Mouse (Mus musculus) MEL-GATA-1-ER (cell line): ENCODE results near the gene Ndufs7.
"Not testable (repeated sequence)": the region's sequence is repeated elsewhere in the genome, so short reads cannot be mapped to it uniquely, and the experiment has no call there.

Source experiments
- DNase-seq: peaks from one replicate; pipeline ENCODE4 v3.0.0-alpha.2; 2012; ENCODE audit warnings: low read depth; ENCODE audit errors: extremely low read depth

Ndufs7 gene

DNA sequence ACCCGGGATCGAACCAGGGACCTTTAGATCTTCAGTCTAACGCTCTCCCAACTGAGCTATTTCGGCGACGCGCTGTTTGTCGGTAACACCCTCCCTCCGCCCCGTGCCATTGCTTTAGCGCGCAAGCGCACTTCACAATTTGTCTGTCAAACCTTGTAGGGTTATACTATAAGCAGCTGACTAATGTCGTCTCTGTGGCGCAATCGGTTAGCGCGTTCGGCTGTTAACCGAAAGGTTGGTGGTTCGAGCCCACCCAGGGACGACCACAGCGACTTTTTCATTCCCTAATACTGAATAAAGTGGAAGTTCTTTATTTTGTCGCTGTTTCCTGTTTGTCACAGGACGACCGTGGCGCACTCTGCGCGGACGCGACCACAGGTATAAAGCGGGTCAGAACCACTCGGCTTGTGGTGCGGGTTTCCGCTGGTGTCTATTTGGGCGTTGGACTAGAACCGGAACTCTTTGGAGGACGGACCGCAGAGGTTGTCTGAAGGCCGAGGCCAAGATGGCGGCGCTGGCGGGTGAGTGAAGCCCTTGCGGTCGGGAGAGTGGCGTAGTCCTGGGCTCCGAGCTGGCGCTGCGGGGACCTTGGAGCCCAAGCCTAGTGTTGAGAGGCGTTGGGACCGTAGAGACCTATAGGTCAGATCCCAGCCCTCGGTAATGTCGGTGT is at the start of gene Ndufs7:
Gene Ndufs7 (plus strand): TSS at position 151 of the 670 bp plus-strand sequence.
- peak; percentile 82 for DNase-seq

DNA sequence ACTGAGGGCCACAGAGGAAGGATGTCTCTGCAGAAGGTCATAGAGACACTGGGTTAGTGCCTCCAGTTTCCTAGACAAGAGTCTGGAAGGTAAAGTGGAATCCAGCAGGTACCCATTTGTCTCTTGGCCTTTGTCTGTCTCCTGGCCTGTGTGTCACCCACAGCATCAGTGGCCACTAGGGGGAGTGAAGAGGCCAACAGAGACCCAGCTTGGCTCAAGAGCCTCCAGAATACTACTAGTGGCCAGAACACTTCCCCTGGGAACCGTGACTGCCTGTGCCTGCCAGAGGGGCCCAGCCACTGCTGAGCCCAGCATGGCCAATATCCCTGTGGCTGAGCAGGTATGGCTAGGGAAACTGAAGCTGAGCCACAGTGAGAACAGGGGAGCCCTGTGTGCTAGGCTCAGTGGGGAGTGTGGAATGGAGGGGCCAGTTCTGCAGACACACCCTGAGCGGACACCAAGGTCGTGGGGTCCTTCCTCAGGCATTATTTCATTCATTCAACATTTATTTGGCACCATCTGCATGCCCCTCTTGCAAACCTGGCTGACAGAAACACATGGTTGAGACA is 49.4 kb upstream of the Ndufs7 start:
- peak; percentile 53 for DNase-seq

DNA sequence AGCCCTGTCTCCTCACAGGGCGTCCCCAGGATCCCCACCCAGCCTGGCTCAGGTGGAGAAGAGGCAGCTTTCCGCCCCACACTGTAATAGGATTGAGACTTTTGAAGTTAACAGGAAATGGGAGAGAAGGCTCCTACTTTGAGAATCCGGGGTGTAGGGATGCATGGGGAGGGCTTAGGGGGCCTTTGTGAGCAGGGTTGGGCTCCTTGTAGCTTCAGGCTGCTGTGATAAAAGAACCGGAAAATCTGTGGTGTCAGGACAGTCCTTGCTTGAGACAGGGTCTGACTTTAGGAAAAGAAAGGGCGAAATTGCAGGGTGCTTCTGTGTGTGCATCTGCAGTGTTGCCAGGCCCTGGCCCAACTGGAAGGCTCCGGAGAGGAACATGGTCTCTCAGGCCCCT is 48.4 kb upstream of the Ndufs7 start:
- DNase-seq, result no peak

DNA sequence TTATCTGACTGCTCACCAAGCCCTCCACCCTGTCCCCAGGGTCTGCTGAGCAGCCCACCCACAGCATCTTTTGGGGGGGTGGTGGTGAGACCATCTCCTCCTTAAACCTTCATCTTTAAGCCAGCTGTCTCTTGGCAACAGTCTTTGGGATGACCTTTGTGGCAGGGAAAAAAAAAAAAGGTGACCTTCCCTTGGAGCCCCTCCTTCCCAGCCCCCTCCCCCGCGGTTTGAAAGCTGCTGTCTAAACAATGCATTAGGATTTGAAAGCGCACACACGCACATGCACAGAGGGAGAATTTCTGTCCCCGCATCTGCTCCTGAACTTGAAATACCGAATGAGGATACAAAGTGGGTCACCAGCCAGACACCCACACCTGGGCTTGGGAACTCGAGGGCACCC is 44.9 kb upstream of the Ndufs7 start:
- no peak for DNase-seq

DNA sequence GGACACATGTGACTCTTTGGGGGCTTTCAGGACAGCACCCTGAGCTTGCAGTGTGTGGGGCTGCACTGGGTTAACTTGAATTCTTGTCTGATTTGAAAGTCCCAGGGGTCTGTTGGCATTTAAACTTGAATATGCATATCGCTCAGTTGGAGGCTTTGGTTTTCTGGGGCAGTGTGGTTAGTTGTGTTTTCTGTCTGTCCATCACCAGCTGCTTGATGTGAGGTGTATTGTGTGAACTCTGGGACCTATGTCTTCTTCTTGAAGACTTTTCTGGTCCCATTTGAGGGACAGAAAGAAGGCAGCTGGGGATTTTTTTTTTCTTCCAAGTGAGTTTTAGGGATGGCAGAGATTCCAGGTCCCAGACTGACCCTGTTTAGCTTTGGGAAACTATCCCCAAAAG is 41.7 kb upstream of the Ndufs7 start:
- DNase-seq, result no peak

DNA sequence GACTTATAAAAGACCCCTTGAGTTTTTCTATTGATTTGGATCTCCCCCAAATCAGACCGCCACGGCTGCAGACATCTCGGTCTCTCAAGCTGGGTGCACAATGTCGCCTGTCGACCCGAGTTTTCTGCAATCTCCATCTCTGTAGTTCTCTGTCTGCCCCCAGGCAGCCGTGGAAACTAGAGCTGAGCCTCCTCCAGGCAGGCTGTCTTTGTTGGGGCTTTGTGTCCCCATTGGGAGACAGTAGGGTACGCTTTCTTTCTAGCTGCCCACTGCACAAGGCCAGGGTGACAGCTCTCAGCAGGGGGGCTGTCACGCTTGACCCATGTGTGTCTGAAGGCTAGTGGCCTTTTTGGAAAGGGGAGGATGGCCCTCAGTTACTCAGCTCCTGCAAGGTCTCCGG is 41.2 kb upstream of the Ndufs7 start:
- DNase-seq, result no peak

DNA sequence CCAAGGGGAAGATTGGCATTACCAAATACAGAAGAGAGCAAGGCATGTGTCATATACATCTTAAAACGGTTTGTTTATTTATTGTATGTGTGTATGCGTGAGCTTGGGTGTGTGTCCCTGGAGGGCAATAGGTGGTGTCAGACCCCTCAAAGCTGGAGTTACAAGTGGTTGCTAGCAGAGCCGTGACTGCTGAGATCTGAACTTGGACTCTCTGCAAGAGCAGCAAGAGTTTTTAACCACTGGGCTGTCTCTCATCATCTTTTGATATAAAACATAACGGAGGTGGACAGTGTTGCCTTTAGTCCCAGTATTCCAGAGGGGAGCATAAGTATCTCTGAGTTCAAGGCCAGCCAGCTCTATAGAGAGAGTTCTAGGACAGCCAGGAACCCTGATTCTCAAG is 40.7 kb upstream of the Ndufs7 start:
- DNase-seq, result no peak

DNA sequence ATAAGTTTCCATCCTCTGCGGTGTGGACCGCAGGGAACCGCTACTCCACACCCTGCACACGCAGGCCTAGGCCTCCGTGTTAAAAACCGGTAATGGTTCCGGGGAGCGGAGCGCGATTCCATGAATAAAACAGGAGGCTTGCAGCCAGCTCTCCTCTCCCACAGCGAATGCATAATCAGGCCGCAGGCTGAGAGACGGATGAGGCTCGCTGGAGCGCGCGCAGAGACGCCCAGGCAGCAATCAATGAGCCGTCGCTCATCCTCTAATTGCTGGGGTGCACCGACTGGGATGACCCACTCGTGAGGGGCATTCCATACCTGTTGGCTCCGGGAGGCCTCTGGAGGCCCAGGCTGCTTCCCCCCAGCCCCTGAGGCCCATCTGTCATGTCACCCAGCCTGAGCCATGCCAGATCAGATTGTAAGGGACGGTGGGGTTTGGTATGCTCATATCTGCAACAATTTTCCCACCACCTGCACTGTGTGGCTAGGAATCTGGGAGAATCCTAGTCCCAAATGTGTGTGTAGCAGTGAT is 40.0 kb upstream of the Ndufs7 start:
- DNase-seq, result no peak

DNA sequence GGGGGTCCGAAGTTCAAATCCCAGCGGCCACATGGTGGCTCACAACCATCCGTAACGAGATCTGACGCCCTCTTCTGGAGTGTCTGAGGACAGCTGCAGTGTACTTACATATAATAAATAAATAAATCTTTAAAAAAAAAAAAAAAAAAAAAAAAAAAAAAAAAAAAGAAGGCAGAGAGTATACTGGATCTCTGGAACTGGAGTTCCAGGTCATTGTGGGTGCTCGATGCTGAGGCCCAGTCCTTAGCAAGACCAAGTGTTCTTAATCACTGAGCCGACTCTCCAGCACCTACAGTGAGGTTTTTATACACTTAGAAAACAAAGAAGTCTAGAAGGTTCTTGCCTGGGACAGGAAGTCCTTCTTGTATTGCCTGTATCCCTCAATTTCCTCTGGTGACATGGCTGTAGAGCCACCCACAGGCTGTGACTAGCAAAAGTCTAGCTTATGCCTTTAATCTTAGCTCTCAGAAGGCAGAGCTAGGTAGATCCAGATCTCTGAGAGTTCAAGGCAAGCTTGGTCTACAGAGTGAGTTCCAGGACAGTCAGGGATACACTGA is 37.3 kb upstream of the Ndufs7 start:
- not testable (repeated sequence) for DNase-seq

DNA sequence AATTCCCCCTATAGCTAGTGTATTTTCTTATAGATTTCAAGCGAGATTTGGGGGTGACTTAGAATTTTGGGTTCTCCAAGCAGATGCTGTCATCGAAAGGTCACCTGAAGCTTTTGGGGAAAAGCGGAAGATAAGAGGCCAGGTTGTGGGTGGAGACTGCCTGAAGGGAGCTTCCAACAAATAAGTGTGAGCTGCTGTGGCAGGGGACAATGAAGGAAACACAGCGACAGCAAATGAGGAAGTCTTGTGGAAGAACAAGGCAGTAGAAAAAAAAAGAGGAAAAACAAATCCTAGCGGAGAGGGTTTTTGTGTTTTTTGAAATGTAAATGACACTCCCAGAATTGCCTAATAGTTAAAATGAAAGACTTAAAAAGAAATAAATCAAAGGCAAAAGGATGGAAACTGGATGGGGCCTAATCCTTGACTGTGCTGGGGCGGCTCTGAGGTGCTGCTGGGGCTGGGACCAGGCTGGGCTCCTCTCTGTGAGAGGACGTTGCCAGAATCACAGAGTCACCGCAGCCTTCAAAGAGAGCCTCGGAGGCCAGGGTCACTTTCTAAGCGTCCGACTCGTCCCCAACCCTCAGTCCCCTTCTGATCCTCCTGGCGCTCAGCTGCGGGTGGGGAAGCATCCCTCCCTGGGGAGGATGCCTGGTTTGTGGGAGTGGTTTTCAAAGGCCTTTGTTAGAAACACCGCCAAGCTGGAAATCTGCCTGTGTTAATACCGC is 33.7 kb upstream of the Ndufs7 start:
- DNase-seq, result no peak

DNA sequence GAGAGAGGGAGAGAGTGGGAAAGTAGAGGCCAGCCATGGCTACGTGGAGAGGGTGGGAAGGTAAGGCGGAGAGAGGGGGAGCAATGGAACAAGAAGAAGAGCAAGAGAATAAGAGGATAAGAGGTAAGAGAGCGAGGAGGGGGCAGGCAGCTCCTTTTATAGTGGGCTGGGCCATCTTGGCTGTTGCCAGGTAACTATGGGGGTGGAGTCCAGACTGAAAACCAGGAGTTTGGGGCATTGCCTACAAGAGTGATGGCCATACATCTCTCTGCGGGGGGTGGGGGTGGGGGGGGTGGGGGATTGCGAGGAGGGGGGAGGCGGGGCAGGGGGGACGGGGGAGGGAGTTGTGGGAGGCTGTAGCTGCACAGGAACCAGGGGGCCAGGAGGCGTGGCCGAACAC is 28.2 kb upstream of the Ndufs7 start:
- no peak for DNase-seq

DNA sequence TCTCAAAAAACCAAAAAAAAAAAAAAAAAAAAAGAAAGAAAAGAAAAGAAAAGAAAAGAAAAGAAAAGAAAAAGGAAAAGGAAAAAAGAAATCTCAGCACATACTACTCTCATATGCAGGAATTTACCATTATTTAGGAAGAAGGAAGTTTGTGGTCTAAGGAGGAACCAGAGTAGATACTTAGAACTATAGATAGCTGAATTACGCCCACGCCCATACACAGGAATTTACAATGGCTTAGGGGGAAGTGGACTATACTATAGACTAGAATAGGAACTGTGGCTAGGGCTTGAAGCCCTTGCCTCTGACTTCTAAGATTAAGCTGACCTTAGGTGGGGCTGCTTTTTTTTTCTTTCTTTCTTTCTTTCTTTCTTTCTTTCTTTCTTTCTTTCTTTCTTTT is 25.8 kb upstream of the Ndufs7 start:
- DNase-seq, result peak; percentile 64

DNA sequence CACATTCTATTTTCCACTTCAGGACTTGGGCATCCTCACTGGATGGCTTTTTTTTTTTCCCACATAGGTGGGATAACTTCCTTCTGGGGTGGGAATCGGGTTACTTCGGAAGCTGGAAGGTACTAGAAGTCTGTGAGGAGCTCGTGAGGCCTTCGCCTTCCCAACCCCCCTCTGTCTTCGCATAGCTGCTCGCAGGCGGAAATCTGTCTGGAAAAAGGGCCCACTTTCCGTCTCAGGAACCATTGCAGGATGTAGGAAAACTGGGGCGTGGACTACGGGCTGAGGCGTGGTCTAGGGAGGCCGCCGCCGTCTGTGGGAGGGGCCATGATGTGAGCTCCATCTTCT is 22.9 kb upstream of the Ndufs7 start:
- no peak for DNase-seq

DNA sequence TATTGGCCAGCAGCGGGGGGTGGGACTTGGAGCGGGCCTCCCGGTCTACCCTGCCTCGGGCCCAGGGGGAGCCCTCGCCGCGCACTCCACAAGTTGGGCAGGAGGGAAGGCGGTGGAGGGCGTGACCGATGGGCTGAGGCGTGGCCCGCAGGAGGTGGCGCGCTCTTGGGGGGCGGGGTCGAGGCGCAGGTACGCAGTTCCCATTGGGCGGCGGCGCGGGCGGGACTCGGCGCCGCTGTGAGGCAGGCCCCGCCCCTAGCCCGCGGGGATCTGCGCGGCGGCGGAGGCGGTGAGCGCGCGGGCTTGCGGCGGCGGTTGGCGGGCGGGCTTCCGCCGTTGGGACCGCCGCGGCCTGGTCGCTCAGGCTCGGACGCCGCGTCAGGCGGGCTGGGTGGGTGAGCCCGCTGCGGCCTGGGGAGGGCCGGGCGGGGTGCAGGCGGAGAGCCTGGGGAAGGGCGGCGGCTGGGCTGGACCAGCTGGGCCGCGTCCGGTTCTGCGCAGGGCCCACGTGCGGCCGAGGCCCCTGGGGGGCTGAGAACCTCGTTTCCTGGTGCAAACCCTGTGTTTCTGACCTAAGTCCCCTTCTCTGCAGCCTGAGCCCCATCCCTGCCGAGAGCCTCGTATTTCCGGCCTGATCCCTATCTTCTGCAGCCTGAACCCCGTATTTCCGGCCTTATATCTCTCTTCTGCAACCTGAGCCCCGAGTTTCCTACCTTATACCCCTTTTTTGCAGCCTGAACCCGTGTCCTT is 22.3 kb upstream of the Ndufs7 start, which contains the start of gene Mum1:
Gene Mum1 (plus strand): TSS at position 19 of the 750 bp plus-strand sequence.
- peak; percentile 80 for DNase-seq

DNA sequence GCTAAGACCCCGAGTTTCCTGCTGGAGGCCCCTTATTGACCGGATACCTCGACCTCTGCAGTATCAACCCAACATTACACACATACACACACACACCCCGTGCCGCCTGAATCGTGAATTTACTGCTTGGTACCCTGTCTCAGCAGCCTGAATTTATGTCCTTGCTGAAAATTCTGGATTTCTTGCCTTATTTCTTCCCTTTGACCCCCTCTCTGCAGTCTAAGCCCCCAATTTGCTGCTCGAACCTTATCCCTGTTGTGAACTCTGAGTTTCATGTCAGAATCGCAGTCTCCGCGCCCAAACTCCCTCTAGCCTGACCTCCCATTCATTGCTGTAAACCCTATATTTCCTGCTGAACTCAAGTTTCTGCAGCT is 21.8 kb upstream of the Ndufs7 start:
- DNase-seq, result no peak

DNA sequence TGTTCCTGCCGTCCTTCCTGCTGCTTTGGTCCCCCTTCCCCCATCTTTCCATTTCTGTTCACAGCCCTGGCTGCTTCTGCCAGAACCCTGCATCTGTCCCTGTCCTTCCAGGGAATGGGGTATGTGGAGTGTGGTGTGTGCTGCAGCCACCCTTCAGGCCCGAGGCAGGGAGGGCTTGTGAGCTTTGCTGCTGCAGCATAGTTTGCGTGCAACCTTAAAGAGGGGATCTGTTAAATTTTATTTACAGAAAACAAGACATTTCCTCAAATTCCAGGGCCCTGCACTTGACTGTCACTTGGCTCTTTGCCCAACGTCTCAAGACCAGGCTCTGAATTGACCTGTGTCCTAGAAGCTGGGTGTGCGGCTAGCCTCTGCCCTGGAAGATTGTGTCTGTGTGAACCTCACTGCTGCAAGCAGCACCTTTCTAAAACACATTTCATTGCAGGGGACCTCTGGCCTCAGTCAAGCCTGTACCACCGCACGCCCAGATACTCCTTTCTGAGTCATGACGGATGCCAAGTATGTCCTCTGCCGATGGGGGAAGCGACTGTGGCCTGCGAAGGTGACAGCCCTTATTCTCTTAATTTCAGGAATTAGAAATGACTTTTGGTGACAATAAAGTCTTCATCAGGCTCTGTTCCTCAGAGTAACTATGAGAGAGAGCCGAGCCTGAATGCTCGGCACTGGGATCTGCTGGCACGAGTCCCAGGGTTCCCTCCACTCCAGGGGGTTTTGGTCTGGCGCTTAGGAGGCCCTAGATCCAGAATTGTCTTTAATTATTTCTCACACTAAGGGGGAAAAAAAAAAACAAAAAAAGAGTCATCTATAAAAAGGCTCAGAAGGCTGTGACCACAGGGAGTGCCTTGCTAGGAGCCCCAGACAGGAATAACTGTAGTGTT is 20.8 kb upstream of the Ndufs7 start:
- DNase-seq, result no peak

DNA sequence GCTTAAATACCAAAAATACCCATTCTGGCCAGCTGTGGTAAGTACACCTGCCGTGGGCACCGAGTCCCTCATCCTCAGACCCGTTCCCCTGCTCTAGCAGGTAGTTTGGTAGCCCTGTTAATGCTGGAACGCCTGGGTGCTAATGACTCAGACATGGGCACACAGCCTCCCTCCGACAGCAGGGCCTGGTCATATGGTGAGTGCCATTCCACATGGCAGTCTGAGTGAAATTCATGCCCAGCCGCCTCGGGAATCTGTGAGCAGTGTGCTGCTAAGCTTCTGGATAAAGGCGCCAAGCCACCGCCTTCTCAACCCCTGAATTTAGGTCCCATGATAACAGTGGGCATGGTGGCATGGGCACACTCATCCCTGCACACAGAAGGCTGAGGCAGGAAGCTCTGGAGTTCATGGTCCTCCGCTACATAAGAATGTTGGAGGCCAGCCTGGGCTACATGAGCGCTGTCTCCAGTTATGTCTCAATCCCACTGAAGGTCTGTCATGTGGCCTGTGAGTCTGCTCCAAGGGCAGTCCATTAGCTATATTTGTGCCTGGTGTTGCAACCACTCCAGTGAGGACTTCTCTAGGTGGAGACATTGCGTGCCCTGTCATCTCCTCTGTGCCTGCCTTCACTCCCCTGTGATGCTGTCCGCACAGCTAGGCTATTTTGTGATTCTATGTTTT is 12.6 kb upstream of the Ndufs7 start:
- DNase-seq, result no peak

DNA sequence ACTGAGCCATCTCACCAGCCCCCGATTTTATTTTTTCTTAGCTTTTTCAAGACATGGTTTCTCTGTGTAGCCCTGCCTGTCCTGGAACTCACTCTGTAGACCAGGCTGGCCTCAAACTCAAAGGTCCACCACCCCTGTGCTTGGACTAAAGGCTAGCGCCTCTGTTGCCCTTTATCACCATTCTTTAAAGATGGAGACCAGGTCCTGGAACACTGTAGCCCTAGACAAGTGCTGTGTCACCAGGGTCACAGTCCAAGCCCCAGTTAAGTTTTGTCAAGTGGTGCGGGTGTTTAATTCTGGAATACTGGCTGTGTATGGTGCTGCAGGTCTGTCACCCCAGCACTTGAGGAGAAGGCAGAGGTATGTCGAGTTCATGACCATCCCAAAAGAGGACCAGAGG is 11.9 kb upstream of the Ndufs7 start:
- no peak for DNase-seq

DNA sequence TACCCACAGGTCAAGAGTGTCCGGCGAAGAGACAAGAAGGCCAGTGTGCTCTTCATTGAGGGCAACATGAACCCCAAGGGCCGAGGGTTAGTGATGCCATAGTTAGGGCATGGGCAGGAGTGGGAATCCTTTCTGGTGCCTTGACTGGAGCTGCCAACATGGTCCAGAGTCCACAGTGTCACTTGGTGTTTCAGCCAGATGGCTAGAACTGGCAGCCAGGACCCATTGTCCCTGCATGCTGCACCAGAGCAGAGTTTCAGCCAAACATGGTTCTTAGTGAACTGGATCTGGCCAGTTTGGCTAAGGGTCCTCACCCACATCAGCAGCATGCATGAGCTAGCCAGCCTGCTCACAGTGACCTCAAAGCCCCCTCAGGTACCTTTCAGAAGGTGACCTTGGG is 10.6 kb upstream of the Ndufs7 start:
- no peak for DNase-seq

DNA sequence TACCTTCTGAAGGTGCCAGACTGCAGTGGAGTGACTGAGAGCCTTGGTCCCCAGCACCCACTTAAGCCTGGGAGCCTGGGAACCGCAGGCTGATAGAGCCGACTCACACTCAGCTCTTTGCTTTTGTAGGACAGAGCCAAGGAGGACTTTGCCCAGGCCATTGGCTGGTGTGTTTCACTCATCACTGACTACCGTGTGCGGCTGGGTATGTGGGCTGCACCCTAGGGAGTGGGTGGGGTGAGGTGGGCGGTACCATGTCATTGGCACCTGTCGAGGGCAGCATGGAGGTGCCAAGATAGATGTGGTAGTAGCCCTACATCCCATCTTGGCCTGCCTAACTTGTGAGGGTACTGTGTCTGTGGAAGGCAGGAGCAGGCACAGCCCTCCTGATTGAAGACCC is 9.1 kb upstream of the Ndufs7 start:
- DNase-seq, result no peak
